Mouse (Mus musculus) embryonic fibroblast, embryonic 13.5 days (primary cell): ENCODE measurements at regions not wholly inside any gene's neighbourhood (a gene's known extent, or its start where the extent isn't known, plus 50 kb on each side); places are given as distances from the start of the nearest gene placed in this dataset.

ENCODE experiments used
- CTCF ChIP-seq: IDR thresholded peaks from 2 replicates; pipeline ENCODE4 v1.5.1; 2011; ENCODE audit warnings: mild to moderate bottlenecking, control low read depth, low read length, moderate library complexity, borderline replicate concordance; ENCODE audit not compliant: insufficient read depth
- POLR2A ChIP-seq: IDR thresholded peaks from 2 replicates; pipeline ENCODE4 v1.6.1; 2011; ENCODE audit warnings: low read depth, mild to moderate bottlenecking, control low read depth, low read length, moderate library complexity

DNA sequence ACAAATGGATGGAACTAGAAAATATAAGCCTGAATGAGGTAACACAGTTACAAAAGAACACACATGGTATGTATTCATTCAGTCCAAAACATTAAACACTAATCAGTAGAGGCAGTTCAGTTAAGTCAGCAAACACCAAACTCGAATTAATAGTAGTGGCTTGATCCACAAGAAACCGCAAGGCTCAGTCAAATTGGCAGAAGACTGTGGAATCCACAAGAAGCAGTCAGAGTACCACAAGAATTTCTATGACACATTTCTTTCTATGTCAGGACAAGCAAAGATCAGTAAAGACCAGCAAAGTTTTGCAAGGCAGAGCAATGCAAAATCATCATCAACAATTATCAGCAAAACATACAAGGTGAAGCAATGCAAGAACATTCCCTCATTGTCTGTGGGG lies 1373.9 kb upstream of the Zeb2 start:
- TF ChIP-seq CTCF (no peak), POLR2A (no peak)
